Mouse (Mus musculus): ENCODE results near the gene 1700022I11Rik.
"Not testable (repeated sequence)": the region's sequence is repeated elsewhere in the genome, so short reads cannot be mapped to it uniquely, and the experiment has no call there.

DNA sequence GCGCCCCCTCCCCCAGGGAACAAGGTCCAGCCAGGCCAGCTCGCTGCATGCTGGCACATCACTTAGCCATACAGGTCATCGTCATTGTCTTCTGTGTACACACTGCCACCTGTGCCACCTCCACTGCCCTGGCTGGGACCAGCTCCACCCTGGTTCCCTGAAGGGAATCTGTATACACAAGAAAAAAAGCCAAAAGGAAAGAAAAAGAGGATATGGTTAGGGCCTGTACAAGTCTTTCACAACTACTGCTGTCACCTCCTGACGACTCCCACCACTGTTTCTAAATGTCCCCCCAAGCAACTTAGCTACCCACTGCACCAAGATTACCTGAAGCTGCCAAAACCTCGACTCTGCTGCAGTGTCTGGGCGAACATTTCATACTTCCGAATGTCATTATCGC lies 11.1 kb downstream of the 1700022I11Rik start:
- not testable (repeated sequence) for TF ChIP-seq EP300, CTCF (IDR thresholded peaks at IDR 0.05)

All from lung, postnatal 0 days (tissue).